Mouse (Mus musculus) liver, embryonic 13.5 days (tissue): ENCODE measurements around the gene Tet2. TPM values are rescaled to one million over a fixed set of nuclear protein-coding genes. Genes with fewer than 3 reads are reported as not detected.

Experiments
- ATAC-seq: fragments of 200-750 bp; cut with Nextera tagmentation; 2 replicates; pipeline ENCODE4 v1.8.0; 2017; ENCODE audit warnings: low read depth, mild to moderate bottlenecking, moderate number of reproducible peaks, moderate library complexity
- DNase-seq: peaks from one replicate; pipeline ENCODE4 v3.0.0; 2022
- H3K27ac ChIP-seq: fragments of 300-500 bp; sonication (generic); 2 replicates; pipeline ENCODE4 v1.5.1; 2015; ENCODE audit warnings: moderate library complexity, mild to moderate bottlenecking, inconsistent platforms
- H3K27me3 ChIP-seq: fragments of 300-500 bp; sonication (generic); 2 replicates; pipeline ENCODE4 v1.6.1; 2015; ENCODE audit warnings: mild to moderate bottlenecking, inconsistent platforms
- H3K36me3 ChIP-seq: fragments of 300-500 bp; sonication (generic); 2 replicates; pipeline ENCODE4 v1.6.1; 2015; ENCODE audit warnings: mild to moderate bottlenecking, inconsistent platforms
- H3K4me1 ChIP-seq: fragments of 300-500 bp; sonication (generic); replicated peaks from 2 replicates; pipeline ENCODE4 v1.6.1; 2015; ENCODE audit warnings: inconsistent platforms
- H3K4me2 ChIP-seq: fragments of 300-500 bp; sonication (generic); 2 replicates; pipeline ENCODE4 v1.6.1; 2015; ENCODE audit warnings: inconsistent platforms, mild to moderate bottlenecking, moderate library complexity
- H3K4me3 ChIP-seq: fragments of 300-500 bp; sonication (generic); replicated peaks from 2 replicates; pipeline ENCODE4 v1.5.1; 2015; ENCODE audit warnings: mild to moderate bottlenecking, inconsistent platforms
- H3K9ac ChIP-seq: fragments of 300-500 bp; sonication (generic); 2 replicates; pipeline ENCODE4 v1.6.1; 2015; ENCODE audit warnings: mild to moderate bottlenecking, inconsistent platforms
- H3K9me3 ChIP-seq: fragments of 300-500 bp; sonication (generic); replicated peaks from 2 replicates; pipeline ENCODE4 v1.6.1; 2016; ENCODE audit warnings: inconsistent platforms
- WGBS: fragments of 180-500 bp; shearing (Covaris S2); methylation state at CpG from one replicate; pipeline ENCODE4 v1.1.7; 2015; ENCODE audit not compliant: insufficient replicate concordance; 5-methylcytosine and 5-hydroxymethylcytosine counted together
- polyA plus RNA-seq: library from polyadenylated mRNA; unstranded; fragments of >200 nt; fragmentation: Nextera tagmentation; extraction: Ambion mirVana; gene quantifications from 2 replicates; pipeline ENCODE4 v1.2.1, GENCODE M21; 2015

Tet2 gene
- polyA plus RNA-seq, 1 experiment from 2014 or later: 2.5 TPM

DNA sequence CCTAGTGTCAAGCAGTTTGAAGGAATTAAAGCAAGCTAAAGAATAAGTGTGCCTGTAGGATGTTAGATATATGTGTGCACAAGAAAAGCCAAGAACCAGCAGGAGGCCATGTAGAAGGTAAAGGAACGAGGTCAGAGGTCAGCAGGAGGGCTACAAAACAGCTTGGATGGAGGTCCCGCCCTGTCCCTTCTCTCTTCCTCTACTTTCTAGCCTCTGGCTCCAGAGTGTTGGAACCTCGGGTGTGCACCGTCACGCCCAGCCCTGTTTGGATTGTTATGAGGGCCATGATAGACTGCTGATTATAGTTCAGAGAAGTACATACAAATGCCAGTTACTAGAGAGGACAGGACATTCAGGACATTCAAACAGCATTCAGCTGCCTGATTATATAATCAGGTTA is 27.0 kb upstream of the Tet2 start:
- Histone ChIP-seq H3K9ac (no peak overlapping the region), H3K4me1 (no peaks in the 10 kb centered on the region), H3K9me3 (no peaks in the 10 kb centered on the region), H3K36me3 (no peaks in the 10 kb centered on the region), H3K4me2 (no peak overlapping the region), H3K27ac (no peak overlapping the region), H3K4me3 (no peak overlapping the region), H3K27me3 (no peaks in the 10 kb centered on the region)
- DNase-seq (no peak), ATAC-seq (no peak)
- 64% methylated on average over 5 of the region's 5 CpGs for WGBS

GRCm38 (mm10) chr3:133563503-133564205 is 18.7 kb upstream of the Tet2 start:
- WGBS: 41% methylated on average over 2 of the region's 2 CpGs
- ATAC-seq (no peak), DNase-seq (no peak)

GRCm38 (mm10) chr3:133559413-133560114 is 14.6 kb upstream of the Tet2 start:
- WGBS: 78% methylated on average over 6 of the region's 6 CpGs
- H3K9ac ChIP-seq: no peak overlapping the region
- H3K9me3 ChIP-seq: no peaks in the 10 kb centered on the region
- H3K4me2 ChIP-seq: no peak overlapping the region
- no peaks in the 10 kb centered on the region for H3K36me3 ChIP-seq
- no peak overlapping the region for H3K27ac ChIP-seq
- no peak overlapping the region for H3K4me3 ChIP-seq
- no peaks in the 10 kb centered on the region for H3K4me1 ChIP-seq
- ATAC-seq (0 out of 2 replicates have a peak, but pooled peaks have one; percentile 36), DNase-seq (no peak)
- H3K27me3 ChIP-seq: no peaks in the 10 kb centered on the region

More at GRCm38 (mm10) chr3:133563503-133564205, 18.7 kb upstream of the Tet2 start:
- Histone ChIP-seq H3K9ac (no peak overlapping the region), H3K9me3 (no peaks in the 10 kb centered on the region), H3K4me3 (no peak overlapping the region), H3K27ac (no peak overlapping the region), H3K27me3 (no peaks in the 10 kb centered on the region), H3K4me1 (no peaks in the 10 kb centered on the region), H3K4me2 (no peak overlapping the region), H3K36me3 (no peaks in the 10 kb centered on the region)

- Histone ChIP-seq H3K9ac (no peak overlapping the region), H3K4me3 (no peak overlapping the region), H3K4me1 (no peaks in the 10 kb centered on the region), H3K27ac (no peak overlapping the region), H3K9me3 (no peaks in the 10 kb centered on the region), H3K4me2 (no peak overlapping the region), H3K36me3 (no peaks in the 10 kb centered on the region), H3K27me3 (no peaks in the 10 kb centered on the region)
- 32% methylated on average over 6 of the region's 6 CpGs for WGBS
- ATAC-seq: no peak
- DNase-seq: no peak
Measured at GRCm38 (mm10) chr3:133557602-133558001, 12.7 kb upstream of the Tet2 start.

GRCm38 (mm10) chr3:133557154-133557553 is 12.2 kb upstream of the Tet2 start:
- no peaks in the 10 kb centered on the region for H3K4me1 ChIP-seq
- H3K9me3 ChIP-seq: no peaks in the 10 kb centered on the region
- no peak overlapping the region for H3K4me2 ChIP-seq
- H3K27me3 ChIP-seq: no peaks in the 10 kb centered on the region
- no peak overlapping the region for H3K27ac ChIP-seq
- no peak overlapping the region for H3K9ac ChIP-seq
- no peak for ATAC-seq
- no peak for DNase-seq
- no peaks in the 10 kb centered on the region for H3K36me3 ChIP-seq
- 67% methylated on average over 7 of the region's 7 CpGs for WGBS
- H3K4me3 ChIP-seq: no peak overlapping the region

DNA sequence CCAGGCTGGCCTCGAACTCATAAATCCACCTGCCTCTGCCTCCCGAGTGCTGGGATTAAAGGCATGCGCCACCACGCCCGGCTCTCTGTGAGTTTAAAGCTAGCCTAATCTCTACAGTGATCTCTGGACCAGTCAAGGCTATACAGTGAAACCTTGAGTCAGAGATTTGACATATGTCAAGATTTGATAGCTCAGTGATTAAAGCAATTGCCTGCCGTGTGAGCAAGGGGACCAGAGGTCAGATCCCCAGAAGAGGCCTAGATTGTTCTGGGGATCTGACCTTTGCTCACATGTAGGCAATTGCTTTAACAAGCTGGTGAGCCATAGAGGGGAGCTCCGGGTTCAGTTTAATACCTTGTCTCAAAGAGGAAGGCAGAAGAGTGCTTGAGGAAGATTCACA is 10.4 kb upstream of the Tet2 start:
- no peak overlapping the region for H3K27ac ChIP-seq
- H3K36me3 ChIP-seq: no peaks in the 10 kb centered on the region
- H3K4me2 ChIP-seq: no peak overlapping the region
- DNase-seq: no peak
- no peak for ATAC-seq
- no peaks in the 10 kb centered on the region for H3K4me1 ChIP-seq
- H3K9ac ChIP-seq: no peak overlapping the region
- no peak overlapping the region for H3K4me3 ChIP-seq
- 66% methylated on average over 7 of the region's 7 CpGs for WGBS
- H3K9me3 ChIP-seq: no peaks in the 10 kb centered on the region
- no peaks in the 10 kb centered on the region for H3K27me3 ChIP-seq

DNA sequence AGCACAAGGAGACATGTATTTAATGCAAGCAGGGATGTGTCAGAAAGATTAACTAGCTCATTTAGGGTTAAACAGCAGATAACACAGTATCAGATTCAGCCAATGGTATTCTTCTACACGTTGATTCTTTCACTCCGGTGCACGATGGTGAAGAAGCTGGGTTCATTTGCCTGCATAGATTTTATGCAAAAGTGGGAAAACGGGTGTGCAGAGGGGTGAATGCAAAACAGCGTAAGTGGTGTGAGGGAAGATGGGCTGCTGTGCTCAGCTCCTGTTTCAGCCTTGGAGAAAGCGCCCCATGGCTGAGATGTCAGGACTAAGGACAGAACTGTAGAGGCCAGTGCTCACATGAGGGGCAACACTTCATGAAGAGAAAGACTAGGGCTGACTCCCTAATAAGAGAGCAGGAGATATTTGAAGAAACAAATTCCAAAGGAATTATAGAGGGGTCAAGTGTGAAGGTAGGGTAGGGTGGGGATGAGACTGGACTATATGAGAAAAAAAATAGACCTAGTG is 9.7 kb upstream of the Tet2 start:
- H3K4me3 ChIP-seq: no peak overlapping the region
- no peaks in the 10 kb centered on the region for H3K9me3 ChIP-seq
- no peaks in the 10 kb centered on the region for H3K27me3 ChIP-seq
- no peaks in the 10 kb centered on the region for H3K36me3 ChIP-seq
- no peak overlapping the region for H3K4me2 ChIP-seq
- DNase-seq (no peak), ATAC-seq (no peak)
- no peak overlapping the region for H3K9ac ChIP-seq
- 65% methylated on average over 6 of the region's 6 CpGs for WGBS
- peaks cover 3% of the 10 kb centered on the region; the same call in 1 of the 2 replicates for H3K4me1 ChIP-seq
- H3K27ac ChIP-seq: no peak overlapping the region

DNA sequence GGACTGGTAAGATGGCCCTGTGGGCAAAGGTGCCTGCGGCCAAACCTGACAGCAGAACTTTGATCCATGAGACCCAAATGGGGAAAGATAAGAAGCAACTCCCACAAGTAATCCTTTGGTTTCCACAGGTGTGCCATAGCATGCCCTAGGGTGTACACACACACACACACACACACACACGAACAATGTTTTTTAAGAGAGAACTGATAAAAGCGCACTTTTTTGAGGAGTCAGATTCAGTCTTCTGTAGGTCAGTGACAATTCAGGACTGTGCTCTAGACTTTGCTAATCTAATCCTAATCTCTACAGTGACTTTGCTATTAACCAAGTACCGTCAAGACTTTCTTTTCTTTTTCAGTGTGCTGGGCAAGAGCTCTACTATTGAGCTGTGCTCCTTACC is 9.2 kb upstream of the Tet2 start:
- ATAC-seq: no peak
- 74% methylated on average over 4 of the region's 4 CpGs for WGBS

DNA sequence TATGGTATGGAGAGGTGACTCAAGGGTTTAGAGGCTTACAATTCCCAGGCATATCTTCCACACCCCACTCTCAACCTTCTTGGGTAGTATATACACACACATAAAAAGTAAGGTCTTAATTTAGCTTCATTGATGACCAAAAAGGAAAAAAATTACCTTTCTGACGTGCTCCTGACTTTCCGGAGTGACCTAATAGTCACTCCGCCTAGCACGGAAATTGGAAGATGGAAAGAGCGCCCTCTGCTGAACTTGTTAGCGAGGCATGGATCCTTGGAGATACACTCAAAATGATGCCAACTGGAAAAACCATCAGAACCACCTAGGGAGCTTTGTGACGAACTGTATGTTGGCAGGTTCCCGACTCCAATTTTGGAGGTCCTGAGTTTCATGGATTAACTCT is 7.0 kb upstream of the Tet2 start:
- WGBS: 64% methylated on average over 8 of the region's 8 CpGs
- ATAC-seq (no peak), DNase-seq (no peak)
- Histone ChIP-seq H3K36me3 (no peaks in the 10 kb centered on the region), H3K27ac (no peak overlapping the region), H3K4me1 (peaks cover 4% of the 10 kb centered on the region; the same call in 1 of the 2 replicates), H3K9ac (no peak overlapping the region), H3K27me3 (no peaks in the 10 kb centered on the region), H3K9me3 (no peaks in the 10 kb centered on the region), H3K4me3 (no peak overlapping the region), H3K4me2 (no peak overlapping the region)

More for the DNA sequence above, 9.2 kb upstream of the Tet2 start:
- no peaks in the 10 kb centered on the region for H3K9me3 ChIP-seq
- H3K4me1 ChIP-seq: peaks cover 4% of the 10 kb centered on the region; the same call in 1 of the 2 replicates
- no peaks in the 10 kb centered on the region for H3K36me3 ChIP-seq
- H3K27ac ChIP-seq: no peak overlapping the region
- no peaks in the 10 kb centered on the region for H3K27me3 ChIP-seq
- DNase-seq: no peak
- no peak overlapping the region for H3K4me3 ChIP-seq
- H3K4me2 ChIP-seq: no peak overlapping the region
- H3K9ac ChIP-seq: no peak overlapping the region

- DNase-seq: no peak
- H3K27me3 ChIP-seq: 0 out of 2 replicates have a peak, but pooled peaks cover 5% of the 10 kb centered on the region
- no peaks in the 10 kb centered on the region for H3K36me3 ChIP-seq
- no peak overlapping the region for H3K4me2 ChIP-seq
- no peak overlapping the region for H3K9ac ChIP-seq
- no peaks in the 10 kb centered on the region for H3K9me3 ChIP-seq
- no peak for ATAC-seq
- no peak overlapping the region for H3K4me3 ChIP-seq
- 35% methylated on average over 7 of the region's 7 CpGs for WGBS
- H3K27ac ChIP-seq: no peak overlapping the region
- H3K4me1 ChIP-seq: peaks cover 10% of the 10 kb centered on the region
Measured at GRCm38 (mm10) chr3:133549385-133550170, 4.6 kb upstream of the Tet2 start.

DNA sequence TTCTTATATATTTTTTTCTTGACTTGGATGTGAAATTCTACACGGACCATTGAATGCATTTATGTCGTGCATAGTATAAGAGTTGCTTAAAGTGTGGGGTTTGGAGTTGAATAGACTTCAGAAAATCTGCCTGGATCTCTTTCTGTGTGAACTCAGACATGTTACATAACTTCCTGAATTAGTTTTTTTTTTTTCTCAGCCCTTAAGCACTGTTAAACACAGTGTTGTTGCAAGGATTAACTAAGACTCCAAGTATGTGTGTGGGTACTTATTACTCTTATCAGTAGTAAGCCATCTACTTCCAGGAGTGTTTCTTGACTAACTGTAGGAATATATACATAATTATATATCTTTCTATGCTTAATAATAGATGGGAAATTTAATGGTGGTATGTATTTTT is 3.7 kb upstream of the Tet2 start:
- H3K4me3 ChIP-seq: no peak overlapping the region
- WGBS: 62% methylated on average over 2 of the region's 2 CpGs
- ATAC-seq (no peak), DNase-seq (no peak)
- H3K9me3 ChIP-seq: no peaks in the 10 kb centered on the region
- peaks cover 10% of the 10 kb centered on the region for H3K4me1 ChIP-seq
- no peak overlapping the region for H3K9ac ChIP-seq
- no peaks in the 10 kb centered on the region for H3K36me3 ChIP-seq
- 0 out of 2 replicates have a peak, but pooled peaks cover 6% of the 10 kb centered on the region for H3K27me3 ChIP-seq
- H3K4me2 ChIP-seq: no peak overlapping the region
- H3K27ac ChIP-seq: no peak overlapping the region
